Mouse (Mus musculus) kidney, embryonic 16.5 days (tissue): ENCODE measurements around the gene Bloc1s1. TPM values are rescaled to one million over a fixed set of nuclear protein-coding genes. Genes with fewer than 3 reads are reported as not detected.

Experiments used
- ATAC-seq: fragments of 200-750 bp; cut with Nextera tagmentation; 2 replicates; pipeline ENCODE4 v1.8.0; 2017; ENCODE audit warnings: moderate TSS enrichment; ENCODE audit not compliant: low FRiP score, low TSS enrichment
- H3K27ac ChIP-seq: fragments of 300-500 bp; sonication (generic); 2 replicates; pipeline ENCODE4 v1.5.1; 2014; ENCODE audit warnings: low read length
- H3K27me3 ChIP-seq: fragments of 300-500 bp; sonication (generic); 2 replicates; pipeline ENCODE4 v1.6.1; 2014; ENCODE audit warnings: low read length, control low read depth, mixed read lengths; ENCODE audit not compliant: insufficient read depth
- H3K36me3 ChIP-seq: fragments of 300-500 bp; sonication (generic); 2 replicates; pipeline ENCODE4 v1.6.1; 2014; ENCODE audit warnings: low read length, control low read depth, mixed read lengths; ENCODE audit not compliant: insufficient read depth
- H3K4me1 ChIP-seq: fragments of 300-500 bp; sonication (generic); 2 replicates; pipeline ENCODE4 v1.6.1; 2014; ENCODE audit warnings: low read length, control low read depth, mixed read lengths; ENCODE audit not compliant: insufficient read depth
- H3K4me2 ChIP-seq: fragments of 300-500 bp; sonication (generic); replicated peaks from 2 replicates; pipeline ENCODE4 v1.6.1; 2014; ENCODE audit warnings: low read depth, low read length
- H3K4me3 ChIP-seq: fragments of 300-500 bp; sonication (generic); 2 replicates; pipeline ENCODE4 v1.5.1; 2014; ENCODE audit warnings: mild to moderate bottlenecking, low read length
- H3K9ac ChIP-seq: fragments of 300-500 bp; sonication (generic); replicated peaks from 2 replicates; pipeline ENCODE4 v1.6.1; 2014; ENCODE audit warnings: low read length
- H3K9me3 ChIP-seq: fragments of 300-500 bp; sonication (generic); 2 replicates; pipeline ENCODE4 v1.6.1; 2016; ENCODE audit warnings: low read length, control low read depth
- WGBS: fragments of 180-500 bp; shearing (Covaris S2); extraction: QIAGEN DNeasy Blood & Tissue Kit; methylation state at CpG from one replicate; pipeline ENCODE4 v1.1.7; 2014; 5-methylcytosine and 5-hydroxymethylcytosine counted together
- polyA plus RNA-seq: library from polyadenylated mRNA; unstranded; fragments of >200 nt; fragmentation: Nextera tagmentation; extraction: Ambion mirVana; gene quantifications from 2 replicates; pipeline ENCODE4 v1.2.1, GENCODE M21; 2015

Gene Bloc1s1
- polyA plus RNA-seq, 1 experiment from 2014 or later, result 234 TPM

GRCm38 (mm10) chr10:128950208-128950887 is 26.5 kb upstream of the Bloc1s1 start:
- H3K27ac ChIP-seq, result no peak overlapping the region
- no peaks in the 10 kb centered on the region for H3K36me3 ChIP-seq
- no peaks in the 10 kb centered on the region for H3K4me1 ChIP-seq
- ATAC-seq, result peak; percentile 36; the same call in 1 of the 2 replicates
- WGBS, result 49% methylated on average over 16 of the region's 16 CpGs
- H3K9ac ChIP-seq, result no peak overlapping the region
- no peak overlapping the region for H3K4me2 ChIP-seq
- H3K4me3 ChIP-seq, result no peak overlapping the region
- H3K9me3 ChIP-seq, result no peaks in the 10 kb centered on the region
- H3K27me3 ChIP-seq, result no peaks in the 10 kb centered on the region

GRCm38 (mm10) chr10:128947496-128947895 is 23.7 kb upstream of the Bloc1s1 start:
- ATAC-seq, result no peak
- no peak overlapping the region for H3K4me2 ChIP-seq
- H3K27me3 ChIP-seq, result no peaks in the 10 kb centered on the region
- no peaks in the 10 kb centered on the region for H3K9me3 ChIP-seq
- H3K27ac ChIP-seq, result no peak overlapping the region
- H3K4me3 ChIP-seq, result no peak overlapping the region
- no peaks in the 10 kb centered on the region for H3K36me3 ChIP-seq
- 92% methylated on average over 4 of the region's 4 CpGs for WGBS
- no peaks in the 10 kb centered on the region for H3K4me1 ChIP-seq
- no peak overlapping the region for H3K9ac ChIP-seq

- 0 out of 2 replicates have a peak, but pooled peaks have one; percentile 5 for ATAC-seq
Measured at GRCm38 (mm10) chr10:128945675-128946074, 21.8 kb upstream of the Bloc1s1 start.

GRCm38 (mm10) chr10:128940475-128941061 is 16.7 kb upstream of the Bloc1s1 start:
- Histone ChIP-seq H3K4me2 (no peak overlapping the region), H3K4me3 (no peak overlapping the region), H3K9me3 (no peaks in the 10 kb centered on the region), H3K36me3 (no peaks in the 10 kb centered on the region), H3K4me1 (no peaks in the 10 kb centered on the region), H3K9ac (no peak overlapping the region), H3K27me3 (peaks cover 6% of the 10 kb centered on the region; the same call in 1 of the 2 replicates), H3K27ac (no peak overlapping the region)
- ATAC-seq, result no peak
- 80% methylated on average over 10 of the region's 10 CpGs for WGBS

More at GRCm38 (mm10) chr10:128945675-128946074, 21.8 kb upstream of the Bloc1s1 start:
- no peak overlapping the region for H3K27ac ChIP-seq
- H3K27me3 ChIP-seq, result no peaks in the 10 kb centered on the region
- H3K4me2 ChIP-seq, result no peak overlapping the region
- H3K9me3 ChIP-seq, result no peaks in the 10 kb centered on the region
- no peak overlapping the region for H3K9ac ChIP-seq
- 11% methylated on average over 3 of the region's 3 CpGs for WGBS
- no peak overlapping the region for H3K4me3 ChIP-seq
- no peaks in the 10 kb centered on the region for H3K4me1 ChIP-seq
- H3K36me3 ChIP-seq, result no peaks in the 10 kb centered on the region

- Histone ChIP-seq H3K9me3 (no peaks in the 10 kb centered on the region), H3K9ac (no peak overlapping the region), H3K27ac (no peak overlapping the region), H3K4me2 (no peak overlapping the region), H3K36me3 (no peaks in the 10 kb centered on the region), H3K4me3 (no peak overlapping the region), H3K27me3 (peaks cover 22% of the 10 kb centered on the region), H3K4me1 (peaks cover 4% of the 10 kb centered on the region)
- WGBS, result 46% methylated on average over 5 of the region's 5 CpGs
- no peak for ATAC-seq
Measured at GRCm38 (mm10) chr10:128938974-128939373, 15.1 kb upstream of the Bloc1s1 start.

DNA sequence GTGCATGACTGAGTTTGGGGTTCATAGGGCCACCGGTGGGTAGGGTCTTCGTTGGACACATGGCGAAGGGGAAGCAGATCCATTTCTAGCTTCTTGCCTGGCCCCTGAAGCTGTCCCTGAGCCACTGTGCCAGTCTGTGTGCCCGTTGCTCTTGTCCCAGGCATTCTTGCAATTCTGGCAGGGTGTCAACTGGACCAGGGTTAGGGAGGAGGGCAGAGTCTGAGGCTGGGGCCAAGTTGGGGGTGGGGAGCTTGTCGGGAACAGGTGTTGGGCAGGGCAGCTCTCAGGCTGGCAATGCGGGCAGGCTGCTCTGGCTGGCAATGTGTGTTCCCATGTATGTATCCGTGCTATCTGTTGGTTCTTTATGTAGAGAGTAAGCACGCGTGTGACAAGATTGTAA is 14.6 kb upstream of the Bloc1s1 start:
- Histone ChIP-seq H3K9ac (no peak overlapping the region), H3K27me3 (peaks cover 27% of the 10 kb centered on the region), H3K9me3 (no peaks in the 10 kb centered on the region), H3K36me3 (no peaks in the 10 kb centered on the region), H3K4me1 (peaks cover 8% of the 10 kb centered on the region), H3K27ac (no peak overlapping the region), H3K4me2 (no peak overlapping the region), H3K4me3 (no peak overlapping the region)
- WGBS, result 79% methylated on average over 9 of the region's 9 CpGs
- no peak for ATAC-seq

DNA sequence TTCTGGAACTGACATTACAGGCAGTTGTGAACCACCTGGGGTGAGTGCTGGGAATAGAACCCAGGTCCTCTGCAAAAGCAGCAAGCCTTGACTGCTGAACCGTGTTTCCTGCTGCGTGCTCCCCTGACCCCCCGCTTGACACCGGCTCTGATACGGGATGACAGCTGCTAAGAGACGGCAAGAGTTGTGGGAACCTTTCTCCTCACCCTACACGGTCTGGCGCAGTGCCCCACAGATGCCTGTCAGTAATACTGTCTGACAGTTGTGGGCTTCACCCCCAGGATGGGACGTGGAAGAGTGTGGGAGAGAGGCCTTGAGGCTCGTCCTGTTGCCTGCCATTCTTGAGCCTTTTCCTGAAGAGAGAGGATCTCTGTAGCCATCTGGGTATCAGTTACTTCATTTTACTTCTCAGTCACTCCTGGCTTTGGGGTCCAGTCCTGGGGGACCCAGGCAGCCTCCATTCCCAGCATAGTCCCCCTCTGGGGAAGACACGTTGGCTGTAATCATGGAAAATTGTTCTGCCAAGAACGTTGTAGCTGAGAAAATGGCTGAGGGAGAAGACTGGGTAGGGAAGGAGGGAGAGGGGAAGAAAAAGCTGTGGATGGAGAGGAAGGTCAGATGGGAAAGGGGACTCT is 14.0 kb upstream of the Bloc1s1 start:
- H3K4me3 ChIP-seq, result no peak overlapping the region

DNA sequence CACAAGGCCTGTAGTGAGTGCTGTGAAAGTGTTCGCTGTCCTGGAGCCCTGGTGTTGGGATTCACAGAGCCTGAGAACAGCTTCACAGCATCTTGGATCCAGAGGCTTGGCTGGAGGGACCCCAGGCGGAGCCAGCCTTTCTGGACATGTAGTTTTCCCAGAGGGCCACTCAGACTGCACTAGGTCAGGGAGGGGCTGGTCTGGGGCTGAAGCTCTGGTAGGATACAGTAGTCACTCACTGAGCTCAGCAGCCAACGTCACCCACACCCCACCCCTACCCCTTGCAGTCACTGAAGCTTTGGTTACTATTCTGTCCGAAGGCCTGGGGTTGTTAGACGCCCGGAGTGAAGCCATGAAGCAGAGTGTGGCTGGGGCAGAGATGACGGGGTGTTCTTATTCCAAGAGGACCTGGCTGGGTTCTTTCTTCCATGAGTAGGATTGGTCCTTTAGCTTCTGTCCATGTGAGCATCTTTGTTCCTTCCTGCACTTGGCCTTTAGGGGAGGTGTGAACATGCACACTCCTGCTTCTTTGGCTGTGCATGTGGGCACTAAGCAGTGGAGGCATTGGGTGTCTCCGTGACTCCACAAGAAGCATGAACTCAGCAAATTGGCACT is 12.1 kb upstream of the Bloc1s1 start:
- H3K4me1 ChIP-seq, result peaks cover 10% of the 10 kb centered on the region
- H3K9me3 ChIP-seq, result no peaks in the 10 kb centered on the region
- H3K36me3 ChIP-seq, result no peaks in the 10 kb centered on the region
- no peak for ATAC-seq
- no peak overlapping the region for H3K9ac ChIP-seq
- peaks cover 48% of the 10 kb centered on the region for H3K27me3 ChIP-seq
- H3K27ac ChIP-seq, result no peak overlapping the region
- H3K4me2 ChIP-seq, result no peak overlapping the region
- H3K4me3 ChIP-seq, result no peak overlapping the region
- WGBS, result 81% methylated on average over 8 of the region's 8 CpGs

More for the DNA sequence above, 14.0 kb upstream of the Bloc1s1 start:
- Histone ChIP-seq H3K9me3 (no peaks in the 10 kb centered on the region), H3K27ac (no peak overlapping the region), H3K27me3 (peaks cover 33% of the 10 kb centered on the region), H3K4me2 (no peak overlapping the region), H3K36me3 (no peaks in the 10 kb centered on the region), H3K9ac (no peak overlapping the region), H3K4me1 (peaks cover 10% of the 10 kb centered on the region)
- WGBS, result 55% methylated on average over 12 of the region's 12 CpGs
- no peak for ATAC-seq

- no peak for ATAC-seq
- peaks cover 48% of the 10 kb centered on the region for H3K27me3 ChIP-seq
- H3K4me3 ChIP-seq, result no peak overlapping the region
- 58% methylated on average over 7 of the region's 7 CpGs for WGBS
- H3K9ac ChIP-seq, result no peak overlapping the region
- H3K4me2 ChIP-seq, result no peak overlapping the region
- no peaks in the 10 kb centered on the region for H3K9me3 ChIP-seq
- peaks cover 10% of the 10 kb centered on the region for H3K4me1 ChIP-seq
- no peak overlapping the region for H3K27ac ChIP-seq
- no peaks in the 10 kb centered on the region for H3K36me3 ChIP-seq
Measured at GRCm38 (mm10) chr10:128934997-128935787, 11.4 kb upstream of the Bloc1s1 start.
